Mouse (Mus musculus): ENCODE data around the gene St6galnac6. TPM values are rescaled to one million over a fixed set of nuclear protein-coding genes. Genes with fewer than 3 reads are reported as not detected.

St6galnac6 gene
- polyA plus RNA-seq, 1 experiment from 2014 or later = 5.2 TPM

GRCm38 (mm10) chr2:32653764-32654163 is 54.3 kb downstream of the St6galnac6 start:
- WGBS = 26% methylated on average over 7 of the region's 7 CpGs
- no peak overlapping the region for H3K27ac ChIP-seq (ENCODE audit: low read depth, low read length)
- H3K9ac ChIP-seq (replicated peaks; ENCODE audit: low read depth, low read length) = no peak overlapping the region
- no peaks in the 10 kb centered on the region for H3K9me3 ChIP-seq (ENCODE audit: control insufficient read depth, low read length)
- no peak overlapping the region for H3K4me2 ChIP-seq (ENCODE audit: low read depth, low read length)
- H3K36me3 ChIP-seq (ENCODE audit: control insufficient read depth, insufficient read depth, low read length) = no peaks in the 10 kb centered on the region
- no peak for ATAC-seq (ENCODE audit: low read depth)
- no peaks in the 10 kb centered on the region for H3K27me3 ChIP-seq (ENCODE audit: control insufficient read depth, insufficient read depth, low read length)
- no peaks in the 10 kb centered on the region; the same call in 1 of the 2 replicates for H3K4me1 ChIP-seq (ENCODE audit: control insufficient read depth, insufficient read depth, low read length)
- H3K4me3 ChIP-seq (ENCODE audit: low read depth, low read length) = no peak overlapping the region

DNA sequence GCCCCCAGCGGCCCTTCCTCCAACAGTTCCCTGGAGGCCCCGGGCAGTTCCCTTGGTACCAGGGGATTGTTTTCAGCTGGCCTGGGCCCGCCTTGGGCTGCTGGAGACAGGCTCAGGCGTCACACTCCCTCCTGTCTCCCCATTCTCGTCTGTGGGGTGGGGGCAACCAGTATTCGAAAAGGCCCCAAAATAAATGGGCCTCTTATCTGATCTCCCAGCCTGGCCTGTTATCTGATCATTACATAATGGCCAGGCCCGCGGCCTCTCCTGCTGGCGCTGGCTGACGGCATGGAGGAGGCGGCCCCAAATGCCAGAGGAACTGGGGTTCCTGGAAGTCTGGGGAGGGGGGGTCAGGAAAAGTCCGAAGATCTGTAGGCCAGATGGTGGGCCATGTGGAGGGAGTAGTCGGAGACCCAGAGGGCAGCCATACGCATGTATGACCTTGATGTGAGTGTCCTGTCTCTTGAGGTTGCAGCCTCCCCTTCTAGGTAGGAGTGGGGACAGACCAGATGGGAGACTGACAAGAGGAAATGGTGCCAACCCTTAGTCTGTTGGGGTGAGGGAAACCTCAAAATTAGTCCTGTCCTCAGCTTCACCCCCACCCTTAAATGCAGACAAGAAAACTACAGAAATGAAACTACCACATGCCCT is 55.4 kb downstream of the St6galnac6 start:
- 0 out of 2 replicates have a peak overlapping the region, but pooled peaks have one; percentile 3 for H3K27ac ChIP-seq (ENCODE audit: low read depth, low read length)
- H3K4me1 ChIP-seq (ENCODE audit: control insufficient read depth, insufficient read depth, low read length) = no peaks in the 10 kb centered on the region; the same call in 1 of the 2 replicates
- ATAC-seq (ENCODE audit: low read depth) = no peak
- H3K4me2 ChIP-seq (ENCODE audit: low read depth, low read length) = no peak overlapping the region
- no peaks in the 10 kb centered on the region for H3K36me3 ChIP-seq (ENCODE audit: control insufficient read depth, insufficient read depth, low read length)
- no peaks in the 10 kb centered on the region for H3K9me3 ChIP-seq (ENCODE audit: control insufficient read depth, low read length)
- no peak overlapping the region for H3K9ac ChIP-seq (replicated peaks; ENCODE audit: low read depth, low read length)
- no peak overlapping the region for H3K4me3 ChIP-seq (ENCODE audit: low read depth, low read length)
- 67% methylated on average over 14 of the region's 14 CpGs for WGBS
- no peaks in the 10 kb centered on the region for H3K27me3 ChIP-seq (ENCODE audit: control insufficient read depth, insufficient read depth, low read length)

DNA sequence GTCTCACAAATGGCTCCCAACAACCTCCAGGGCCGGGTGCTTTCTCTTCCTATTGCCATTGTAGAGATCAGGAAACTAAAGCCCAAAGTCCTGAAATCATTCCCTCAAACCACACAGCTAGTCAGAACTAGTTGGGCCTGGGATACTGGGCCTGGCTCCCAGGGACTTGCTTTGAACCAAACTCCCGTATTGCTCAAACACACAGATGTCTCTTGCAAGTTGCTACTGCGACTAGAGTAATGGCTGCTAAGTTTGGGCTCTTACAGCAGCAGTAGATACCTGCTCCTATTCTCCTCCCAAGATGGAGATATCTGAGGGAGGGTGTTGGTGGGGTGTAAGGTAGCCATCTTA is 55.9 kb downstream of the St6galnac6 start:
- Histone ChIP-seq H3K36me3 (ENCODE audit: control insufficient read depth, insufficient read depth, low read length) (no peaks in the 10 kb centered on the region), H3K27ac (ENCODE audit: low read depth, low read length) (no peak overlapping the region), H3K4me3 (ENCODE audit: low read depth, low read length) (no peak overlapping the region), H3K9me3 (ENCODE audit: control insufficient read depth, low read length) (no peaks in the 10 kb centered on the region), H3K4me2 (ENCODE audit: low read depth, low read length) (no peak overlapping the region), H3K4me1 (ENCODE audit: control insufficient read depth, insufficient read depth, low read length) (no peaks in the 10 kb centered on the region; the same call in 1 of the 2 replicates), H3K27me3 (ENCODE audit: control insufficient read depth, insufficient read depth, low read length) (no peaks in the 10 kb centered on the region), H3K9ac (replicated peaks; ENCODE audit: low read depth, low read length) (no peak overlapping the region)
- ATAC-seq (ENCODE audit: low read depth) = no peak
- 89% methylated on average over 3 of the region's 3 CpGs for WGBS

DNA sequence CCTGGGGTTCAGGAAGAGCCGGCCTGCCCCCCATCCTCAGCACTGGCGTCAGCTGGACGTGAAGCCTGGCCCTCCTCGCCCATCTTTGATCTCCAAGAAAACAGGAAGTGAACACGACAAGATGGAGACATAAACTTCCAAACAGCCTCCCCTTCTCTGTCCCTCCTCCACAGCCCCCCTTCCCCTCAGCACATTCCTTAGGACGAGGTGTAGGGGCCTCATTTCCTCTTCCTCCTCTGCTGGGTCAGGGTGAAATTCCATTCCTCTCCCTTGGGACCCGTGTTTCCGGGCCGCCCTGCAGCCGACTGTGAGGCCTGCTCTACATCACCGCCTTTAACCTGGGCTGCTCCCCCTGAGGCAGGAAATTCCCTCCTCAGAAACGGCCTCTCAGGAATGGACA is 56.3 kb downstream of the St6galnac6 start:
- Histone ChIP-seq H3K27ac (ENCODE audit: low read depth, low read length) (no peak overlapping the region), H3K27me3 (ENCODE audit: control insufficient read depth, insufficient read depth, low read length) (no peaks in the 10 kb centered on the region), H3K4me3 (ENCODE audit: low read depth, low read length) (no peak overlapping the region), H3K36me3 (ENCODE audit: control insufficient read depth, insufficient read depth, low read length) (no peaks in the 10 kb centered on the region), H3K9ac (replicated peaks; ENCODE audit: low read depth, low read length) (no peak overlapping the region), H3K4me2 (ENCODE audit: low read depth, low read length) (no peak overlapping the region), H3K4me1 (ENCODE audit: control insufficient read depth, insufficient read depth, low read length) (no peaks in the 10 kb centered on the region; the same call in 1 of the 2 replicates), H3K9me3 (ENCODE audit: control insufficient read depth, low read length) (no peaks in the 10 kb centered on the region)
- WGBS = 69% methylated on average over 12 of the region's 12 CpGs
- no peak for ATAC-seq (ENCODE audit: low read depth)

- no peaks in the 10 kb centered on the region for H3K9me3 ChIP-seq (ENCODE audit: control insufficient read depth, low read length)
- H3K27me3 ChIP-seq (ENCODE audit: control insufficient read depth, insufficient read depth, low read length) = no peaks in the 10 kb centered on the region
- 86% methylated on average over 2 of the region's 2 CpGs for WGBS
- no peak for ATAC-seq (ENCODE audit: low read depth)
- H3K4me3 ChIP-seq (ENCODE audit: low read depth, low read length) = no peak overlapping the region
- no peak overlapping the region for H3K27ac ChIP-seq (ENCODE audit: low read depth, low read length)
- no peaks in the 10 kb centered on the region; the same call in 1 of the 2 replicates for H3K4me1 ChIP-seq (ENCODE audit: control insufficient read depth, insufficient read depth, low read length)
- no peaks in the 10 kb centered on the region for H3K36me3 ChIP-seq (ENCODE audit: control insufficient read depth, insufficient read depth, low read length)
- no peak overlapping the region for H3K9ac ChIP-seq (replicated peaks; ENCODE audit: low read depth, low read length)
- no peak overlapping the region for H3K4me2 ChIP-seq (ENCODE audit: low read depth, low read length)
Measured at GRCm38 (mm10) chr2:32658873-32659272, 59.4 kb downstream of the St6galnac6 start.

- H3K4me2 ChIP-seq (ENCODE audit: low read depth, low read length) = no peak overlapping the region
- no peak overlapping the region for H3K9ac ChIP-seq (replicated peaks; ENCODE audit: low read depth, low read length)
- H3K27ac ChIP-seq (ENCODE audit: low read depth, low read length) = no peak overlapping the region
- no peaks in the 10 kb centered on the region for H3K36me3 ChIP-seq (ENCODE audit: control insufficient read depth, insufficient read depth, low read length)
- H3K4me3 ChIP-seq (ENCODE audit: low read depth, low read length) = no peak overlapping the region
- ATAC-seq (ENCODE audit: low read depth) = no peak
- H3K27me3 ChIP-seq (ENCODE audit: control insufficient read depth, insufficient read depth, low read length) = no peaks in the 10 kb centered on the region
- no peaks in the 10 kb centered on the region for H3K4me1 ChIP-seq (ENCODE audit: control insufficient read depth, insufficient read depth, low read length)
- no peaks in the 10 kb centered on the region for H3K9me3 ChIP-seq (ENCODE audit: control insufficient read depth, low read length)
- 56% methylated on average over 5 of the region's 7 CpGs for WGBS
Measured at GRCm38 (mm10) chr2:32661509-32662107, 62.1 kb downstream of the St6galnac6 start.

DNA sequence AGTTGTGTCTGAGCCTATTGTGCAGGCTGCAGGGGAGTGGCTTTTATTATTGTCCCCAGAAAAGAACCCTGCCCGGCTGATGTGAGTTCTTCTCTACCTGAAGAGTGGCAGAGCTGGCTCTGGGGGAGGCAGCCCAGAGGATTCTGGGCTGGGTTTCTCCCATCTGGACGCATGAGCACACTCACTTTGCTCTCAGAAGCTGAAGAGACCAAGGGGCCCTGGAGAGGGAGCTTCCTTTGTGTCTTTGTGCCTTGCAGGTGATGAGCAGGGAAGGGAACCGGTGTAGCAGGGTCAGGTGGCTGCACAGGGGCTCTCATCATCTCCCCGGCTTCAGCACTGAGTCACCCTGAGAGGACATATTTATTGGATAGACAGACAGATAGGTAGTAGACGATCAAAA is 62.8 kb downstream of the St6galnac6 start:
- H3K4me2 ChIP-seq (ENCODE audit: low read depth, low read length) = no peak overlapping the region
- H3K4me1 ChIP-seq (ENCODE audit: control insufficient read depth, insufficient read depth, low read length) = no peaks in the 10 kb centered on the region
- no peak overlapping the region for H3K9ac ChIP-seq (replicated peaks; ENCODE audit: low read depth, low read length)
- no peaks in the 10 kb centered on the region for H3K27me3 ChIP-seq (ENCODE audit: control insufficient read depth, insufficient read depth, low read length)
- H3K9me3 ChIP-seq (ENCODE audit: control insufficient read depth, low read length) = no peaks in the 10 kb centered on the region
- H3K27ac ChIP-seq (ENCODE audit: low read depth, low read length) = no peak overlapping the region
- H3K36me3 ChIP-seq (ENCODE audit: control insufficient read depth, insufficient read depth, low read length) = no peaks in the 10 kb centered on the region
- WGBS = 53% methylated on average over 5 of the region's 5 CpGs
- H3K4me3 ChIP-seq (ENCODE audit: low read depth, low read length) = no peak overlapping the region
- ATAC-seq (ENCODE audit: low read depth) = no peak

- H3K36me3 ChIP-seq (ENCODE audit: control insufficient read depth, insufficient read depth, low read length) = no peaks in the 10 kb centered on the region
- WGBS = 60% methylated on average over 8 of the region's 8 CpGs
- no peak overlapping the region for H3K4me3 ChIP-seq (ENCODE audit: low read depth, low read length)
- H3K4me2 ChIP-seq (ENCODE audit: low read depth, low read length) = no peak overlapping the region
- H3K27ac ChIP-seq (ENCODE audit: low read depth, low read length) = no peak overlapping the region
- no peaks in the 10 kb centered on the region for H3K4me1 ChIP-seq (ENCODE audit: control insufficient read depth, insufficient read depth, low read length)
- H3K9ac ChIP-seq (replicated peaks; ENCODE audit: low read depth, low read length) = no peak overlapping the region
- no peak for ATAC-seq (ENCODE audit: low read depth)
- no peaks in the 10 kb centered on the region for H3K27me3 ChIP-seq (ENCODE audit: control insufficient read depth, insufficient read depth, low read length)
- H3K9me3 ChIP-seq (ENCODE audit: control insufficient read depth, low read length) = no peaks in the 10 kb centered on the region
Measured at GRCm38 (mm10) chr2:32665345-32665744, 65.8 kb downstream of the St6galnac6 start.

DNA sequence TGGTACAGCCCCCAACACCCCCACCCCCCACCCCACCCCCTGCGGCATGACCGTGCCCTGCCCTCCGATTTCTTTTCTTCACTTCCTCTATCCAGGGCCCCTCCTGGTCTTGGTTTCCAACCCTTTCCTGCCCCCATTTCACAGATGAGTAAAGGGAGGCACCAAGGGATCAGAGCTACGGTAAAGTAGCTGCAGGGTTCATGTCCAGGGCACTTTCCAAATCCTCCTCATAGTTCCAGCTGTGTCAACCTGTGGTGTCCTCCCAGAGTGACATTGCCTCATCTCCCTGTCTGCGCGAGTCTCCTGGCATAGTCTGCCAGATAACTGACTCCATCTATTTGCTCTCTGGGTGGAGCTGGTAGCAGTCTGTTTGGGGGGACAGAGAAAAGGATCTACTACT is 66.3 kb downstream of the St6galnac6 start:
- no peak overlapping the region for H3K9ac ChIP-seq (replicated peaks; ENCODE audit: low read depth, low read length)
- WGBS = 89% methylated on average over 6 of the region's 6 CpGs
- H3K4me3 ChIP-seq (ENCODE audit: low read depth, low read length) = no peak overlapping the region
- no peak overlapping the region for H3K4me2 ChIP-seq (ENCODE audit: low read depth, low read length)
- H3K36me3 ChIP-seq (ENCODE audit: control insufficient read depth, insufficient read depth, low read length) = no peaks in the 10 kb centered on the region
- no peak overlapping the region for H3K27ac ChIP-seq (ENCODE audit: low read depth, low read length)
- no peaks in the 10 kb centered on the region for H3K9me3 ChIP-seq (ENCODE audit: control insufficient read depth, low read length)
- no peak for ATAC-seq (ENCODE audit: low read depth)
- no peaks in the 10 kb centered on the region for H3K4me1 ChIP-seq (ENCODE audit: control insufficient read depth, insufficient read depth, low read length)
- H3K27me3 ChIP-seq (ENCODE audit: control insufficient read depth, insufficient read depth, low read length) = no peaks in the 10 kb centered on the region

All from neural tube, embryonic 14.5 days (tissue).